Mouse (Mus musculus): ENCODE measurements around the gene Mical3.

Gene Mical3

GRCm38 (mm10) chr6:120965814-120966213, 165.0 kb downstream of the Mical3 start:
- no peak for DNase-seq (ENCODE audit: low read depth, low spot score)

- DNase-seq (ENCODE audit: low read depth, low spot score): no peak
Measured at GRCm38 (mm10) chr6:120964179-120964578, 166.6 kb downstream of the Mical3 start.

- no peak for DNase-seq (ENCODE audit: low read depth, low spot score)
Measured at GRCm38 (mm10) chr6:120960338-120961030, 170.3 kb downstream of the Mical3 start.

- no peak for DNase-seq (ENCODE audit: low read depth, low spot score)
Measured at GRCm38 (mm10) chr6:120957331-120957730, 173.5 kb downstream of the Mical3 start.

GRCm38 (mm10) chr6:120956259-120957161, 174.3 kb downstream of the Mical3 start:
- DNase-seq (ENCODE audit: low read depth, low spot score): no peak

- no peak for DNase-seq (ENCODE audit: low read depth, low spot score)
Measured at GRCm38 (mm10) chr6:120955215-120955614, 175.6 kb downstream of the Mical3 start.

GRCm38 (mm10) chr6:120954241-120954640, 176.6 kb downstream of the Mical3 start:
- DNase-seq (ENCODE audit: low read depth, low spot score): no peak

- no peak for DNase-seq (ENCODE audit: low read depth, low spot score)
Measured at GRCm38 (mm10) chr6:120952475-120952874, 178.3 kb downstream of the Mical3 start.

GRCm38 (mm10) chr6:120951311-120951710, 179.5 kb downstream of the Mical3 start:
- no peak for DNase-seq (ENCODE audit: low read depth, low spot score)

- DNase-seq (ENCODE audit: low read depth, low spot score): no peak
Measured at GRCm38 (mm10) chr6:120945510-120945909, 185.3 kb downstream of the Mical3 start.

- no peak for DNase-seq (ENCODE audit: low read depth, low spot score)
Measured at GRCm38 (mm10) chr6:120943964-120944363, 186.8 kb downstream of the Mical3 start.

GRCm38 (mm10) chr6:120943551-120943950, 187.2 kb downstream of the Mical3 start:
- no peak for DNase-seq (ENCODE audit: low read depth, low spot score)

GRCm38 (mm10) chr6:120943079-120943478, 187.7 kb downstream of the Mical3 start:
- DNase-seq (ENCODE audit: low read depth, low spot score): no peak

- no peak for DNase-seq (ENCODE audit: low read depth, low spot score)
Measured at GRCm38 (mm10) chr6:120941575-120941974, 189.2 kb downstream of the Mical3 start.

GRCm38 (mm10) chr6:120941084-120941481, 189.7 kb downstream of the Mical3 start:
- no peak for DNase-seq (ENCODE audit: low read depth, low spot score)

- no peak for DNase-seq (ENCODE audit: low read depth, low spot score)
Measured at GRCm38 (mm10) chr6:120940446-120941083, 190.2 kb downstream of the Mical3 start.

- DNase-seq (ENCODE audit: low read depth, low spot score): no peak
Measured at GRCm38 (mm10) chr6:120939783-120940182, 191.0 kb downstream of the Mical3 start.

GRCm38 (mm10) chr6:120938763-120939450, 191.9 kb downstream of the Mical3 start:
- no peak for DNase-seq (ENCODE audit: low read depth, low spot score)

GRCm38 (mm10) chr6:120937999-120938608, 192.7 kb downstream of the Mical3 start:
- no peak for DNase-seq (ENCODE audit: low read depth, low spot score)

- no peak for DNase-seq (ENCODE audit: low read depth, low spot score)
Measured at GRCm38 (mm10) chr6:120937104-120937617, 193.6 kb downstream of the Mical3 start.

- no peak for DNase-seq (ENCODE audit: low read depth, low spot score)
Measured at GRCm38 (mm10) chr6:120934176-120934575, 196.6 kb downstream of the Mical3 start.

Data from retina, adult 2 months (tissue).